Mouse (Mus musculus) urinary bladder, postnatal 25 days (tissue): Measurements from ENCODE around the gene Tmem200b.

Experiments
- DNase-seq: peaks from one replicate; pipeline ENCODE4 v3.0.0; 2022; ENCODE audit warnings: low spot score

Tmem200b gene

GRCm38 (mm10) chr4:131950657-131951056 is 29.1 kb downstream of the Tmem200b start:
- no peak for DNase-seq

DNA sequence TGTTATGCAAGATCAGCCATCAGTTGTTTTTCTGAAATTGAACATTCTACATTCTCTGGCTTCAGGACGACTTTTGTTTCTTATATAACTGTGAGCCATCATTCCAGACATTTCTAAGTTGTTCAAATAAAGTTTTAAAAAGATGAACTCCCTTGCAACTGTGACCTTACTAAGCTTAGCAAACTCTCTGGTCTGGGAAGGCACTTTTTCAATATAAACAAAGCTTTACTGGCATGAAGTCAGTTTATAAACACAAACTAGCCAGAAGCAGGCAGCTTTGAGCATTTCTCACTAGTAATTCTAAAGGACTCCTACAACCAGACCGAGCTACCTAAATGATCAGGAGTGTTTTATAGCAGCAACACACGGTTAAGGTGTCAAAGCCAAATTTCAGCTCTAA is 35.6 kb downstream of the Tmem200b start:
- no peak for DNase-seq

GRCm38 (mm10) chr4:131968873-131969272 is 47.3 kb downstream of the Tmem200b start:
- no peak for DNase-seq

- DNase-seq, result no peak
These were observed 48.8 kb downstream of the Tmem200b start for GRCm38 (mm10) chr4:131970244-131970853.
